ENCODE assay signal across 14 mouse cellular contexts in the genomic region with DNA sequence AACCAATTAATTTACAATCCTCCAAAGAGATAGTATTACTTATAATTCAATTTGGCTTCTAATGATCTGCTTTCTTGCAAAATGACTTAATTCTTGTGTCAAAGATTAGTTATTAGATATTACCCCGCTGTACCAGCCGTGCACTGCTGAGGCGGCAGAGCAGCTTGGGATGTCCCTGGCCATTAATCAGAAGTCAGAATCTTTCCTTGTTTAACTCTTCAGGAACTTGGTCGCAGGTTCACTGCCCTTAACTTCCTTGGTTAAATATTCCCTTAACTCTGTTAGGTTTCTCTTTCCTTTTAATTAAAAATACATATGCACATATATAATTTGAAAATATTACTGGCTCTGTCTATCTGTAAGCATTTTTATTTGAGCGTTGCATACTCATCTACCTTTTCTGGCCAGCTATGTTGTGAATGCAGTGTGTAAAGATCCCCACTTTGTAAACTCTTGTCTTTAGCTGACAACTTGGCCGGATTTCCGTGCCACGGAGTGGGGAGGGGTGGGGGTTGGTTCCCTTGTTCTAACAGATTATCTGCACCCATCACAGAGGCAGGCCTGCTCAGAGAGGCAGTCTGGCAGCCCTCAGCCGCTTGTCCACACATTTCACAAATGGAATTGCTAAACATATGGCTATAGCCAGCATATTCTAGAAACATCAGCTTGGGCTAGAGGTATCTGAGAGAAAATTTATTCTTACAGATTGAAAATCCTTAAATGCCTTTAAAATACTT. TPM values are rescaled to one million over a fixed set of nuclear protein-coding genes. Genes with fewer than 3 reads are reported as not detected.
DNase-seq lines count a peak whose midpoint lies in the region; ATAC-seq and TF ChIP-seq lines count a peak whose summit lies in the region.
"Had no signal": no experiment of that assay in that cellular context is flagged by ENCODE, and none has a peak within 500 bp of the region (broad histone marks: within the 10 kb centered on the region; RNA-seq: fewer than 3 reads in every experiment).

No protein-coding gene starts in this region.

- no peak overlapping the region for H3K4me3 ChIP-seq in liver, postnatal 0 days (ENCODE audit: low read depth, low read length)
- H3K4me3 ChIP-seq: embryonic facial prominence, embryonic 10.5 days; myocyte had no signal

- no peak overlapping the region for H3K4me2 ChIP-seq in liver, postnatal 0 days (ENCODE audit: low read depth, low read length)

- no peaks in the 10 kb centered on the region for H3K9me3 ChIP-seq in liver, postnatal 0 days (ENCODE audit: low read length)
- H3K9me3 ChIP-seq: embryonic facial prominence, embryonic 10.5 days had no signal

- TF ChIP-seq EP300 in liver, postnatal 0 days (IDR thresholded peaks at IDR 0.05; ENCODE audit: low read depth), result no peak

- no peak for ATAC-seq in liver, postnatal 0 days

- no peaks in the 10 kb centered on the region for H3K4me1 ChIP-seq in liver, postnatal 0 days (ENCODE audit: insufficient read depth)

- DNase-seq in liver, result peak; percentile 11
- DNase-seq in liver, postnatal 0 days, result no peak
- peak; percentile 23 to 26 for DNase-seq in frontal cortex, postnatal 10 days (ENCODE audit: low spot score in 2 of 2)
- peak; percentile 5 to 38 for DNase-seq in left cerebral cortex, adult 8-10 months (ENCODE audit: low spot score in 2 of 2)
- peak; percentile 50 to 65 for DNase-seq in right cerebral cortex, postnatal 10 days (ENCODE audit: low spot score in 2 of 2)
- no peak for DNase-seq in embryo, embryonic 10.5 days (ENCODE audit: low spot score)
- no peak for DNase-seq in thymus, postnatal 36 days
- DNase-seq: gastrocnemius, postnatal 10 days; kidney, postnatal 10 days had no signal

- no peaks in the 10 kb centered on the region for H3K36me3 ChIP-seq in liver, postnatal 0 days (replicated peaks; ENCODE audit: insufficient read depth, low read length)
- H3K36me3 ChIP-seq: embryonic facial prominence, embryonic 10.5 days had no signal

- H3K9ac ChIP-seq in liver, postnatal 0 days (replicated peaks), result no peak overlapping the region

- 47% methylated on average over 9 of the region's 9 CpGs for WGBS in liver, postnatal 0 days (ENCODE audit: insufficient replicate concordance)

- no peaks in the 10 kb centered on the region for H3K27me3 ChIP-seq in liver, postnatal 0 days (ENCODE audit: insufficient read depth, low read length)

- no peak overlapping the region for H3K27ac ChIP-seq in liver, postnatal 0 days (ENCODE audit: low read depth)
- H3K27ac ChIP-seq: embryonic facial prominence, embryonic 10.5 days had no signal

- no peak for TF ChIP-seq CTCF in liver, postnatal 0 days (IDR thresholded peaks at IDR 0.05; ENCODE audit: low read depth)

RNA-seq across cellular contexts. Expression of gene Neurod6, which starts 34.1 kb away (rescaled TPM):
- not detected in 2 replicates for polyA plus RNA-seq in liver, postnatal 0 days (2015; fragmentation: Nextera tagmentation; extraction: Ambion mirVana)
- total RNA-seq in left cerebral cortex, adult 8-10 months (2022), result 10 to 100 TPM; 44.9 to 56.5 (median 48.9) TPM
- total RNA-seq: MEL had no signal
- polyA plus RNA-seq: embryonic facial prominence, embryonic 10.5 days; liver, embryonic 16.5 days; myocyte; spleen, adult 2 months had no signal

Comparison
In these comparisons a context has a peak if more than half of its experiments do, and no peak if none do; other contexts are left out.
1. DNase-seq: peak in liver (single experiment), frontal cortex, postnatal 10 days (2 of 2), left cerebral cortex, adult 8-10 months (2 of 2) and right cerebral cortex, postnatal 10 days (2 of 2); none in liver, postnatal 0 days (single experiment), embryo, embryonic 10.5 days (single experiment) and thymus, postnatal 36 days (0 of 2).